Mouse (Mus musculus): ENCODE data around the gene Macrod2. TPM values are rescaled to one million over a fixed set of nuclear protein-coding genes. Genes with fewer than 3 reads are reported as not detected.

The Macrod2 gene
- polyA plus RNA-seq, 1 experiment from 2014 or later: 31.1 TPM

DNA sequence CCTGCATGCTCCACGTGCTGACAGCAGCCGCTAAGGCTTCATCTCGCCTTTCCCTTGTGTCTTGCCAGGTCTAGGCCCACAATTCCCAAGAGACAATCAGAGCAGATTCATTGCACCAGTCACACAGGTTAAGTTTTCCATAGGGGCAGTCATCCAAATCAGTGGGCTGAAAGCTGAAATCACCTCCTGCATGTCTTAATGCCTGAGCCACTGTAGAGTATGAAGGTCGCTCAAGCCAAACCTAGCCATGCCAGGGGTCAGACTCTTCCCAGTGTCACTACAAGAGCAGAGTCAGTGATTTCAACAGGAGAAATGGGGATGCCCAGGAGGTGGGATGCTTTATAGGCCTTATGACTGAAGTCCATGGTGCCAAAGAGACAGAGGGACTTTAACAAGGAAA is 2039.6 kb downstream of the Macrod2 start:
- H3K4me3 ChIP-seq (ENCODE audit: low read depth, low read length): no peak overlapping the region
- H3K27me3 ChIP-seq (ENCODE audit: insufficient read depth, low read length): no peaks in the 10 kb centered on the region
- H3K4me2 ChIP-seq: no peak overlapping the region
- no peaks in the 10 kb centered on the region for H3K9me3 ChIP-seq (ENCODE audit: low read depth, low read length)
- no peak overlapping the region for H3K9ac ChIP-seq
- no peaks in the 10 kb centered on the region for H3K36me3 ChIP-seq (ENCODE audit: insufficient read depth)
- no peak for DNase-seq
- WGBS: 85% methylated on average over 4 of the region's 4 CpGs
- no peaks in the 10 kb centered on the region for H3K4me1 ChIP-seq (ENCODE audit: insufficient read depth)
- ATAC-seq (ENCODE audit: insufficient read depth): no peak
- TF ChIP-seq CTCF (IDR thresholded peaks at IDR 0.05; ENCODE audit: low read depth): no peak
- H3K27ac ChIP-seq (ENCODE audit: low read depth): no peak overlapping the region

DNA sequence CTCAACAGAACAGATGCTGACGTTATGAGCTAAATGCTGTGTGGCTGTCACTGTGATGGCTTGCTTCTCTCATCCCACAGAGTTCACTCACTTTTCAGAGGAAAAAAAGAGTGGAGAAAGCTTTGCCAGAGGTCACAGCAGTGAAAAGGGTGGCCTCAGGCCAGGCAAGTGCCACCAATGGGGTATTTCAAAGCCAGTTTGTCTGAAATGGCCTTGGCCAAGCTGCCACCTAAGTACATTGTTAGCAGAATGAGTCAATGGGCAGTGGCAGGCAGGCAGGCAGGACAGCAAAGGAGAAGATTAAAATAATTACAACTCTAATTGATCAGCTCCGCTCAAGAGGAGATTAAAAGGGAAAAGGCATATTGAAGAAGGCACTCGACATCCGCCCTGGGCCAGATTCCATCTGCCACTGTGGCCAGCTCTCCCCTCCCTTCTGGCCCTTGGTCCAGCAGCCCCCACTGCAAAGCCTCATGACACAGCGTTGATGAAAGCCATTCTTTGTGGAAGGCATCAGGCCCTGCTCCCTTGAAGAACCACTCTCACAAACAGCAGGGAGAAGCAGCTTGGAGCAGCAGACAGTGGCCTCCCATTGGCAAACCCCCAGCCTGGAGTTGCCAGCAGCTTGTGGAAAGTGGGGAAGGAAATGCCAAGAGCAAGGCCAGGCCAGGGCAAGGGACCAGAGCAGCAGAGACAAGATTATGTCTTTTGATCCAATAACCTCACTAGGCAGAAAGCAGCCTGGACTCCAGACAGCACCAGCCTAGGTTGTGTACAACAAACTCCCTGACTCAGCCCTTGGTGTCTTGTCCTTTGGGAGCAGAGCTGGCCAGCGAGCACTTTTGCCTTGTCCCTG is 2042.7 kb downstream of the Macrod2 start:
- Histone ChIP-seq H3K4me1 (ENCODE audit: insufficient read depth) (no peaks in the 10 kb centered on the region), H3K27ac (ENCODE audit: low read depth) (no peak overlapping the region), H3K9ac (no peak overlapping the region), H3K9me3 (ENCODE audit: low read depth, low read length) (no peaks in the 10 kb centered on the region), H3K4me3 (ENCODE audit: low read depth, low read length) (no peak overlapping the region), H3K36me3 (ENCODE audit: insufficient read depth) (no peaks in the 10 kb centered on the region), H3K4me2 (no peak overlapping the region), H3K27me3 (ENCODE audit: insufficient read depth, low read length) (no peaks in the 10 kb centered on the region)
- no peak for TF ChIP-seq CTCF (IDR thresholded peaks at IDR 0.05; ENCODE audit: low read depth)
- DNase-seq: no peak
- WGBS: 72% methylated on average over 6 of the region's 6 CpGs
- no peak for ATAC-seq (ENCODE audit: insufficient read depth)

Other genes starting within 250 kb of the Macrod2 start
- gene Gm17374, start 243.3 kb upstream of the Macrod2 start, polyA plus RNA-seq (2014; fragmentation: Nextera tagmentation; extraction: Ambion mirVana): not detected in 2 replicates
- gene Esf1, start 224.7 kb upstream of the Macrod2 start, polyA plus RNA-seq (2014; fragmentation: Nextera tagmentation; extraction: Ambion mirVana): 28.0 and 28.1 TPM in 2 replicates
- gene Ndufaf5, start 224.7 kb upstream of the Macrod2 start, polyA plus RNA-seq (2014; fragmentation: Nextera tagmentation; extraction: Ambion mirVana): 22.6 and 24.9 TPM in 2 replicates
- gene Sel1l2, start 5.6 kb upstream of the Macrod2 start, polyA plus RNA-seq (2014; fragmentation: Nextera tagmentation; extraction: Ambion mirVana): not detected in 2 replicates